Mouse (Mus musculus) thymus, postnatal 36 days (tissue): Measurements from ENCODE around the gene Rnf5.

ENCODE experiments used
- DNase-seq, 2 experiments: peaks; one replicate each; pipeline ENCODE4 v3.0.0; 2022; ENCODE audit warnings: mixed read lengths in 2 of 2

Rnf5 gene

GRCm38 (mm10) chr17:34583819-34584218 lies 19.7 kb downstream of the Rnf5 start:
- DNase-seq = no peak

- no peak for DNase-seq
These were observed 20.1 kb downstream of the Rnf5 start for GRCm38 (mm10) chr17:34583397-34583796.

- no peak for DNase-seq
These were observed 21.0 kb downstream of the Rnf5 start for GRCm38 (mm10) chr17:34582528-34582927.

- no peak for DNase-seq
These were observed 25.4 kb downstream of the Rnf5 start for GRCm38 (mm10) chr17:34578070-34578469.

- DNase-seq = no peak
These were observed 26.9 kb downstream of the Rnf5 start for GRCm38 (mm10) chr17:34576577-34576976.

GRCm38 (mm10) chr17:34572361-34572760 lies 31.1 kb downstream of the Rnf5 start:
- DNase-seq = peak in 1 of 2 experiments; percentile 39

GRCm38 (mm10) chr17:34571875-34572274 lies 31.6 kb downstream of the Rnf5 start:
- DNase-seq = peak; percentile 40 to 43

GRCm38 (mm10) chr17:34569919-34570318 lies 33.6 kb downstream of the Rnf5 start:
- no peak for DNase-seq

- DNase-seq = no peak
These were observed 35.1 kb downstream of the Rnf5 start for GRCm38 (mm10) chr17:34568421-34568820.

- no peak for DNase-seq
These were observed 36.2 kb downstream of the Rnf5 start for GRCm38 (mm10) chr17:34567311-34567710.

GRCm38 (mm10) chr17:34564796-34565195 lies 38.7 kb downstream of the Rnf5 start:
- DNase-seq = no peak

- no peak for DNase-seq
These were observed 39.5 kb downstream of the Rnf5 start, which contains the start of gene Notch4 for GRCm38 (mm10) chr17:34564003-34564421. Gene Notch4 (plus strand): TSS chr17:34564268.

GRCm38 (mm10) chr17:34563354-34563753 lies 40.1 kb downstream of the Rnf5 start:
- no peak for DNase-seq

GRCm38 (mm10) chr17:34562595-34562994 lies 40.9 kb downstream of the Rnf5 start:
- no peak for DNase-seq

- DNase-seq = no peak
These were observed 42.3 kb downstream of the Rnf5 start for GRCm38 (mm10) chr17:34561200-34561599.

GRCm38 (mm10) chr17:34560438-34560837 lies 43.1 kb downstream of the Rnf5 start:
- DNase-seq = no peak

GRCm38 (mm10) chr17:34559895-34560294 lies 43.6 kb downstream of the Rnf5 start:
- DNase-seq = no peak

- DNase-seq = no peak
These were observed 44.4 kb downstream of the Rnf5 start for GRCm38 (mm10) chr17:34559116-34559515.

GRCm38 (mm10) chr17:34557411-34557810 lies 46.1 kb downstream of the Rnf5 start:
- DNase-seq = no peak

GRCm38 (mm10) chr17:34556406-34556805 lies 47.1 kb downstream of the Rnf5 start:
- no peak for DNase-seq

- DNase-seq = peak; percentile 63 to 75
These were observed 48.0 kb downstream of the Rnf5 start for GRCm38 (mm10) chr17:34555483-34555882.
